Comparison of ENCODE assay signal across 38 mouse cellular contexts in genomic region chr2:17989115-17989514, GRCm38 (mm10). TPM values are rescaled to one million over a fixed set of nuclear protein-coding genes. Genes with fewer than 3 reads are reported as not detected.
"Had no signal": no experiment of that assay in that cellular context is flagged by ENCODE, and none has a peak within 500 bp of the region (broad histone marks: within the 10 kb centered on the region; RNA-seq: fewer than 3 reads in every experiment).

No protein-coding gene starts in this region.

- H3K4me1 ChIP-seq: heart, embryonic 13.5 days; heart, embryonic 15.5 days; hindbrain, embryonic 13.5 days; hindbrain, embryonic 15.5 days; intestine, embryonic 15.5 days; limb, embryonic 10.5 days; limb, embryonic 12.5 days; liver, embryonic 13.5 days had no signal

- H3K4me2 ChIP-seq: heart, embryonic 11.5 days; heart, embryonic 13.5 days; heart, embryonic 15.5 days; hindbrain, embryonic 13.5 days; hindbrain, embryonic 15.5 days; intestine, embryonic 15.5 days; limb, embryonic 12.5 days; liver, embryonic 11.5 days; liver, embryonic 13.5 days had no signal

- ATAC-seq: inflammation-experienced regulatory T-cells, adult 6 months; intestine, embryonic 15.5 days; intestine, postnatal 0 days had no signal

- H3K4me3 ChIP-seq: heart, adult 2 months; heart, embryonic 13.5 days; heart, embryonic 15.5 days; hindbrain, embryonic 13.5 days; hindbrain, embryonic 15.5 days; intestine, embryonic 15.5 days; layer of hippocampus, adult 2 months; left cerebral cortex, adult 2 months; limb, embryonic 10.5 days; limb, embryonic 12.5 days; liver, embryonic 13.5 days had no signal

- H3K9me3 ChIP-seq: heart, embryonic 15.5 days; hindbrain, embryonic 15.5 days; intestine, embryonic 15.5 days; limb, embryonic 10.5 days; liver, embryonic 13.5 days had no signal

- DNase-seq: gastrocnemius, postnatal 14 days; gastrocnemius, postnatal 36 days; heart, adult 11 months; heart, adult 2 months; heart, postnatal 14 days; heart, postnatal 36 days; kidney, adult 18-20 months; kidney, adult 8-10 months; kidney, postnatal 10 days; kidney, postnatal 25 days; kidney, postnatal 4 days; liver; liver, embryonic 13.5 days had no signal

- H3K27ac ChIP-seq: heart, adult 2 months; heart, embryonic 13.5 days; heart, embryonic 15.5 days; hindbrain, embryonic 13.5 days; hindbrain, embryonic 15.5 days; intestine, embryonic 15.5 days; layer of hippocampus, adult 2 months; left cerebral cortex, adult 2 months; limb, embryonic 10.5 days; limb, embryonic 12.5 days; liver, embryonic 13.5 days had no signal

- H3K27me3 ChIP-seq: heart, embryonic 13.5 days; heart, embryonic 15.5 days; hindbrain, embryonic 13.5 days; hindbrain, embryonic 15.5 days; intestine, embryonic 15.5 days; limb, embryonic 12.5 days; liver, embryonic 13.5 days had no signal

- H3K9ac ChIP-seq: heart, embryonic 13.5 days; heart, embryonic 15.5 days; hindbrain, embryonic 13.5 days; hindbrain, embryonic 15.5 days; intestine, embryonic 15.5 days; limb, embryonic 12.5 days; liver, embryonic 13.5 days had no signal

- H3K36me3 ChIP-seq: heart, embryonic 13.5 days; heart, embryonic 15.5 days; hindbrain, embryonic 13.5 days; hindbrain, embryonic 15.5 days; intestine, embryonic 15.5 days; limb, embryonic 10.5 days; limb, embryonic 12.5 days; liver, embryonic 13.5 days had no signal

RNA-seq across cellular contexts. Expression of gene H2al2a, which starts 7.6 kb away (rescaled TPM):
- total RNA-seq: gastrocnemius, adult 18-20 months; gastrocnemius, adult 8-10 months; gastrocnemius, postnatal 14 days; gastrocnemius, postnatal 36 days; heart, adult 2 months; heart, postnatal 14 days; heart, postnatal 36 days; hematopoietic stem cell, adult 5-6 weeks; layer of hippocampus, adult 2 months; layer of hippocampus, postnatal 10 days; layer of hippocampus, postnatal 25 days; left cerebral cortex, adult 2 months; left cerebral cortex, postnatal 14 days; left cerebral cortex, postnatal 36 days had no signal
- polyA plus RNA-seq: heart, embryonic 11.5 days; heart, embryonic 13.5 days; heart, embryonic 15.5 days; heart, postnatal 0 days; hindbrain, embryonic 11.5 days; hindbrain, embryonic 13.5 days; hindbrain, embryonic 15.5 days; inflammation-experienced regulatory T-cells, adult 6 months; intestine, embryonic 15.5 days; intestine, postnatal 0 days; kidney, embryonic 14.5 days; kidney, embryonic 16.5 days; limb, embryonic 10.5 days; limb, embryonic 12.5 days; limb, embryonic 14.5 days; liver, embryonic 11.5 days; liver, embryonic 13.5 days had no signal

RNA-seq across cellular contexts. Expression of gene A930004D18Rik, which starts 48.4 kb away (rescaled TPM):
- total RNA-seq: hematopoietic stem cell, adult 5-6 weeks had no signal

RNA-seq across cellular contexts. Expression of gene Skida1, which starts 59.7 kb away (rescaled TPM):
- total RNA-seq: hematopoietic stem cell, adult 5-6 weeks had no signal
